Mouse (Mus musculus) midbrain, embryonic 16.5 days (tissue): ENCODE results near the gene Gm28048. TPM values are rescaled to one million over a fixed set of nuclear protein-coding genes. Genes with fewer than 3 reads are reported as not detected.

Source experiments
- ATAC-seq: fragments of 200-750 bp; cut with Nextera tagmentation; 2 replicates; pipeline ENCODE4 v1.8.0; 2017; ENCODE audit warnings: moderate TSS enrichment
- H3K27ac ChIP-seq: fragments of 300-500 bp; sonication (generic); 2 replicates; pipeline ENCODE4 v1.5.1; 2014; ENCODE audit warnings: mild to moderate bottlenecking, low read length, mixed read lengths
- H3K27me3 ChIP-seq: fragments of 300-500 bp; sonication (generic); 2 replicates; pipeline ENCODE4 v1.6.1; 2014; ENCODE audit warnings: low read depth, low read length, mixed read lengths; ENCODE audit not compliant: control insufficient read depth, insufficient read depth
- H3K36me3 ChIP-seq: fragments of 300-500 bp; sonication (generic); 2 replicates; pipeline ENCODE4 v1.6.1; 2014; ENCODE audit warnings: mild to moderate bottlenecking, low read length, moderate library complexity, mixed read lengths; ENCODE audit not compliant: control insufficient read depth, insufficient read depth
- H3K4me1 ChIP-seq: fragments of 300-500 bp; sonication (generic); 2 replicates; pipeline ENCODE4 v1.6.1; 2014; ENCODE audit warnings: mild to moderate bottlenecking, low read length, mixed read lengths; ENCODE audit not compliant: control insufficient read depth, insufficient read depth
- H3K4me2 ChIP-seq: fragments of 300-500 bp; sonication (generic); 2 replicates; pipeline ENCODE4 v1.6.1; 2014; ENCODE audit warnings: mild to moderate bottlenecking, low read length, mixed read lengths
- H3K4me3 ChIP-seq: fragments of 300-500 bp; sonication (generic); 2 replicates; pipeline ENCODE4 v1.5.1; 2014; ENCODE audit warnings: low read depth, mild to moderate bottlenecking, low read length, moderate library complexity, mixed read lengths
- H3K9ac ChIP-seq: fragments of 300-500 bp; sonication (generic); 2 replicates; pipeline ENCODE4 v1.6.1; 2014; ENCODE audit warnings: low read depth, low read length, mixed read lengths
- H3K9me3 ChIP-seq: fragments of 300-500 bp; sonication (generic); replicated peaks from 2 replicates; pipeline ENCODE4 v1.6.1; 2014; ENCODE audit warnings: mild to moderate bottlenecking, low read length, mixed read lengths; ENCODE audit not compliant: control insufficient read depth, poor library complexity, severe bottlenecking
- WGBS: fragments of 180-500 bp; shearing (Covaris S2); extraction: QIAGEN DNeasy Blood & Tissue Kit; methylation state at CpG from one replicate; pipeline ENCODE4 v1.1.7; 2014; 5-methylcytosine and 5-hydroxymethylcytosine counted together
- polyA plus RNA-seq: library from polyadenylated mRNA; unstranded; fragments of >200 nt; fragmentation: Nextera tagmentation; extraction: Ambion mirVana; gene quantifications from 2 replicates; pipeline ENCODE4 v1.2.1, GENCODE M21; 2015

Gm28048 gene
- polyA plus RNA-seq, 1 experiment from 2014 or later, result 2.9 TPM

DNA sequence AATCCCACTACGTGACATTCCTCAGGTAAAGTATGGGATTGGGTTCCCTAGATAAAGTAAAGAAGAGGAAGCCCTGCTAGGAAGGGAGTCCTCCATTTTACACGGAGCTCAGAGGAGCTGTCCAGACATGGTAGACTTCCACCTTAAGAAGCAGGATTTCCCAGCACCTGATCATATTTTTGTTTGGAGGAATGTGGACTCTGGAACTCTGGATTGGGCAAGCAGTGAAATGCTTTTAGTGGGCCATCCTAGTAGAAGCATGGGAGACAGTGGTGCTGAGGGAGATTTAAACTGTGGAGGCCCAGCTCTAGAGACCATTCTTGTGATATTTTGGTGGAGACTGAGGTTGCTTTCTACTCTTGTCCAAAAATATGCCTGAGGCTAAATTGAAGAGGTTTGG lies 59.3 kb downstream of the Gm28048 start:
- 98% methylated on average over 2 of the region's 2 CpGs for WGBS
- Histone ChIP-seq H3K36me3 (no peaks in the 10 kb centered on the region), H3K9me3 (no peaks in the 10 kb centered on the region), H3K4me3 (no peak overlapping the region), H3K9ac (no peak overlapping the region), H3K27ac (no peak overlapping the region), H3K4me2 (no peak overlapping the region), H3K4me1 (no peaks in the 10 kb centered on the region), H3K27me3 (no peaks in the 10 kb centered on the region)
- ATAC-seq, result no peak

DNA sequence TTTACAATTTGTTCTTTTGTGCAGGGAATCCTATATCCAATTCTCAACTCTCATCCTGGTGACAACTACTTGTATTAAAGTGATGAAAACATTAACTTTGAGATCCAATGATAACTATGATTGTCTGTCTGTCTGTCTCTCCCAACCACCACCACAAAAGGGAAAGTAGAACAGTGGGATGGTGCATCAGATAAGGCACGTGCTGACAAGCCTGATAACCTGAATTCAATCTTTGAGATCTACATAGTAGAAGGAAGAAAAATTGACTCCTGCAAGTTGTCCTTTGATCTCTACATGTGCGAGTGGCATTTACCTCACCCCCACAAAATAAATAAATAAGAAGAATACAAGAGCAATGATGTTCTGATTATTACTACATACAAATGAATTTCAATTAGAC lies 62.6 kb downstream of the Gm28048 start:
- Histone ChIP-seq H3K9me3 (no peaks in the 10 kb centered on the region), H3K36me3 (no peaks in the 10 kb centered on the region), H3K9ac (no peak overlapping the region), H3K4me2 (no peak overlapping the region), H3K4me3 (no peak overlapping the region), H3K27ac (no peak overlapping the region), H3K27me3 (no peaks in the 10 kb centered on the region), H3K4me1 (no peaks in the 10 kb centered on the region)
- ATAC-seq, result no peak
- 81% methylated on average over 2 of the region's 2 CpGs for WGBS

DNA sequence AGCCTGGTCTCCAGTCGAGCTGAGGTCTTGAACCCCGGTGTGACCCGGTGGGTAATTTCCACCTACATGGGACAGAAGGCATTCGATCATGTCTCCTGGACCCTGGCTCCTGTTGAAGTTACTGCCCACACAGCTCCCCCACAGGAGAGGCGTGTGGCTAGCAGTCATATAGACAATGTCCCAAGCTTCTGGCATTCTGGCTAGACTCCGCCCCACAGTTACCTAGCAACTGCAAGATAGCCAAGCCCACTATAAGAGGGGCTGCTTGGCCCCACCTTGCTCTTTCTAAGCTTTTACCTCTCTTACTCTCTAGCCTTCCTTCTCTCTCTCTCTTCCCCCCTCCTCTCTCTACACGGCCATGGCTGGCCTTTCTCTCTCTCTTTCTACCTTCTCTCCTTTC lies 64.1 kb downstream of the Gm28048 start:
- Histone ChIP-seq H3K4me3 (no peak overlapping the region), H3K36me3 (no peaks in the 10 kb centered on the region), H3K27ac (no peak overlapping the region), H3K4me1 (no peaks in the 10 kb centered on the region), H3K4me2 (no peak overlapping the region), H3K27me3 (no peaks in the 10 kb centered on the region), H3K9ac (no peak overlapping the region), H3K9me3 (no peaks in the 10 kb centered on the region)
- WGBS, result 85% methylated on average over 7 of the region's 7 CpGs
- ATAC-seq, result no peak

DNA sequence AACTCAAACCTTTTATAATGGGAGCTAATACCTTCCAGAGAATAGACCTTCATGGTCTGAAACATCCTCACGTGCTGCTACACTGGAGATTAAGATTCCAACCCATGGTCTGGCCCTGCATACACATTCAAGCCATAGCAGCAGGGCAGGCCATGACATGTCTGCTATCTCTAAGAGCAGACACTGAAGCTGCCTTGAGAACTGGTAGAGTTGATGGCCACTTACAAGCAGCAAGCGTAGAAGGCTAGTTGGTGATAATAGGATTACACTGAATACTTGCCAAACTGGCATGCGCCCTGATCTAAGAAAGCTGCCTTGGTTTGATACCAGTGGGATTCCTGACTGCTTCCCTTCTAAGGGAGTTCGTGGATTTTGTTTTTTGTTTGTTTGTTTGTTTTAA lies 68.1 kb downstream of the Gm28048 start:
- Histone ChIP-seq H3K36me3 (no peaks in the 10 kb centered on the region), H3K4me3 (no peak overlapping the region), H3K27me3 (no peaks in the 10 kb centered on the region), H3K4me1 (no peaks in the 10 kb centered on the region), H3K4me2 (no peak overlapping the region), H3K27ac (no peak overlapping the region), H3K9ac (no peak overlapping the region), H3K9me3 (no peaks in the 10 kb centered on the region)
- WGBS, result 63% methylated on average over 4 of the region's 4 CpGs
- ATAC-seq, result no peak

DNA sequence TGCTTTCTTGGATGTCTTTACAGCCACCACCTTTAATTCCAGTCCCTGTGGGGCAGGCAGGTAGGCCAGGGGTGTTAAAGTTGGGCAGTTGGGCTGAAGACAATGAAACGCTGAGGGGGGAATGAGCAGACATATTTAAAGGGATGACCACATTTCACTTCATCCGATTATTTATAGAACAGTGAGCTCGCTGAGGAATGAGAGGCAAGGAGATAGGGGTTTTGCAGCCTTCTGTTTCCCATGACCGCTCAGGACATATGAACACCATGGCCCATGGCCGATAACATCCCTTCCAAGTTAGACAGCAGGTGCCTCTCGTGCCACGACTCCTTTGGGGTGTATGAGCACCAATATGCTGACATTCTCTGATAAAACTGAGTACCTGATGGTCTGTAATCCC lies 70.1 kb downstream of the Gm28048 start:
- WGBS, result 94% methylated on average over 7 of the region's 7 CpGs

DNA sequence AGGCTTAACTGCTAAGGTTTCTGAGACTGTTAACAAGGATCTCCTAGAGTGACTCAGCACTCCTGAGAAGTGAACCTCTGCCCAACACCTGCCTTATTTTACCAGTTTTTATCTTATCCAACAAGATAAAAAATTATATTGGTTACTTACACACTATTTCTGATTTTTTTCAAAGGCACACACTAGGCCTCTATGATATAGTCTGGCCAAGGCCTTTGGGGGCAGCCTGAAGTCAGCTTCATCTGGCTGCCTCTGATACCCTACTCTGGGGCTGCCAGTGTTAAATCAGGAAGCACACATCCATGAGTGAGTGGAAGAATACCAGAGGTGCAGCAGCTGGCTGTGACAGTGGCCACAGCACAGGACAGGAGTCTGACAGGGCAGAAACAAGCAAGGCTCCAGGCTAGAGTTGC lies 75.4 kb downstream of the Gm28048 start:
- Histone ChIP-seq H3K4me1 (no peaks in the 10 kb centered on the region), H3K27me3 (no peaks in the 10 kb centered on the region), H3K9ac (no peak overlapping the region), H3K36me3 (no peaks in the 10 kb centered on the region), H3K9me3 (no peaks in the 10 kb centered on the region), H3K27ac (no peak overlapping the region), H3K4me3 (no peak overlapping the region), H3K4me2 (no peak overlapping the region)
- no peak for ATAC-seq

More for the DNA sequence above, 70.1 kb downstream of the Gm28048 start:
- Histone ChIP-seq H3K27ac (no peak overlapping the region), H3K27me3 (no peaks in the 10 kb centered on the region), H3K9me3 (no peaks in the 10 kb centered on the region), H3K36me3 (no peaks in the 10 kb centered on the region), H3K4me1 (no peaks in the 10 kb centered on the region), H3K9ac (no peak overlapping the region), H3K4me2 (no peak overlapping the region), H3K4me3 (no peak overlapping the region)
- ATAC-seq, result no peak

DNA sequence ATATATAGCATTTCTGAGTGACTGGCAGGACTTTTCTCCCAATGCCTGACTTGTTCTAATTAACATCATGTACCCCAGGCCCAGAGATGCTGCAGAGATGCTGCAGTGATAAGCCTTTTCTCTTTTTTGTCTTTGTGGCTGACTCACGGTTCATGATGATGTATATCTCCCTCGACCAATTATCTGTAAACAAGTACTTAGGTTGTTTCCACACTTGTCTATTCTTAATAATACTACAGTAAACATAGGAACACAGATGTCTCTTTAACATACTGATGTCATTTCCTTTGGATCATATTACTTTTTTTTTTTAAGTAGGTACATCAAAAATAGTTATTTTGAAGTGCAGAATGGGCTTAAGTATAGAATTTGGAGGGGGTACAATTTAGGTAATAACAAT lies 79.0 kb downstream of the Gm28048 start:
- no peaks in the 10 kb centered on the region for H3K4me1 ChIP-seq
- no peaks in the 10 kb centered on the region for H3K27me3 ChIP-seq
- H3K4me3 ChIP-seq, result no peak overlapping the region
- H3K4me2 ChIP-seq, result no peak overlapping the region
- no peak overlapping the region for H3K27ac ChIP-seq
- H3K9me3 ChIP-seq, result no peaks in the 10 kb centered on the region
- WGBS, result 82% methylated on average over 2 of the region's 2 CpGs
- H3K9ac ChIP-seq, result no peak overlapping the region
- ATAC-seq, result no peak
- no peaks in the 10 kb centered on the region for H3K36me3 ChIP-seq

DNA sequence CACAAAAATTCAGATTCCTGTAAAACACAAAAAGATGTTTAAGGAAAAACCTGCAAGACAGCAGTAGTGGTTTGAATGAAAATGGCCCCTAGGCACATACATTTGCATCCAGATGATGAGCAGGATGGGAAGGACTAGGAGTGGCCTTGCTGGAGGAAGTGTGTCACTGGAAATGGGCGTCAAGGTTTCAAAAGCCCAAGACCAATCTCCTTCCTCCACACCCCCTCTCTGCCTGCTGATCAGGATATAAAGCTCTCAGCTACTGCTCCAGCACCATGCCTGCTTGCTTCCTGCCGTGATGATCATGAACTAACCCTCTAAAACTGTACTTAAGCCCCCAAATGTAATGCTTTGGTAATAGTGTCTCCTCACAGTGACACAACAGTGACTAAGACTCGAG lies 81.8 kb downstream of the Gm28048 start:
- H3K36me3 ChIP-seq, result no peaks in the 10 kb centered on the region
- WGBS, result 92% methylated on average over 3 of the region's 3 CpGs
- ATAC-seq, result no peak

DNA sequence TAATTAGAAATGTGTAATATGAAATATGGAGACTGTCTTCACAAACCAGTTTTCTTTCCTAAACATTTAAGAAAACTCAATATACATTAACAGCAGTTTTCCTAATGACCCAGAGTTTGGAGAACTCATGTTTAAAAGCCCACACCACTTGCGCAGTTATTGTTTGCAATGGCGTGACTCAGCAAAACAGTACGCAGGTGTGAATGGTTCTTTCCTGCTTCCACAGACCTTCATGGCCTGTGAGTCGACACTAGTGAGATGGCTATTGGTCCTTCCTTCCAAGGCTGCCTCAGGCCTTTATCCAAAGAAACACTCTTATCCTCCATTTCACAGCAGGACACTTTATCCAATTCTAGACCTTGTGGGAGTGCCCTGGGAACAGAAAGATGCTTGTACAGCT lies 84.2 kb downstream of the Gm28048 start:
- no peak overlapping the region for H3K27ac ChIP-seq
- no peak for ATAC-seq
- no peak overlapping the region for H3K4me2 ChIP-seq
- no peaks in the 10 kb centered on the region for H3K4me1 ChIP-seq
- H3K9ac ChIP-seq, result no peak overlapping the region
- 94% methylated on average over 4 of the region's 4 CpGs for WGBS
- no peak overlapping the region for H3K4me3 ChIP-seq
- H3K9me3 ChIP-seq, result no peaks in the 10 kb centered on the region
- no peaks in the 10 kb centered on the region for H3K27me3 ChIP-seq
- no peaks in the 10 kb centered on the region for H3K36me3 ChIP-seq

More for the DNA sequence above, 81.8 kb downstream of the Gm28048 start:
- Histone ChIP-seq H3K9me3 (no peaks in the 10 kb centered on the region), H3K9ac (no peak overlapping the region), H3K4me3 (no peak overlapping the region), H3K27me3 (no peaks in the 10 kb centered on the region), H3K4me2 (no peak overlapping the region), H3K4me1 (no peaks in the 10 kb centered on the region), H3K27ac (no peak overlapping the region)

DNA sequence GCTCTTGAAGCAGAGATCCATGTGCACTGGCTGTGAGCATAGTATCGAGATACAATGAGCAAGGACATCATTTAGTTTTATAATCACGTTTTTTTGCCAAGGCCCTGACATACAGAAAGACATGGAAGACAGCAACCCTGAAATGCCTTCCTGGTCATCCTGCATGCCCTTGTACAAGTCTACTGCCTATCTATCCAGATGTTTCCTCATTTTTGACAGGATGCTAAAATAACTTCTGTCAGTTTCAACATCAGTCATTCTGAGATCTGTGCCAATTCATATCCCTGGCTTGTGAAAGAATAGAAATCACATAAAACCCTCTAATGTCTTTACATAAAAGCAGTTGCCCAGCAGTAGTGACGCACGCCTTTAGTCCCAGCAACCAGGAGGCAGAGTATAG lies 84.8 kb downstream of the Gm28048 start:
- no peaks in the 10 kb centered on the region for H3K36me3 ChIP-seq
- WGBS, result 92% methylated on average over 4 of the region's 4 CpGs
- no peak overlapping the region for H3K9ac ChIP-seq
- no peak overlapping the region for H3K4me3 ChIP-seq
- no peaks in the 10 kb centered on the region for H3K4me1 ChIP-seq
- no peak overlapping the region for H3K4me2 ChIP-seq
- H3K27me3 ChIP-seq, result no peaks in the 10 kb centered on the region
- H3K9me3 ChIP-seq, result no peaks in the 10 kb centered on the region
- H3K27ac ChIP-seq, result no peak overlapping the region
- ATAC-seq, result no peak
